Mouse (Mus musculus) ovary, postnatal 10 days (tissue): Measurements from ENCODE around the gene Eps8l3.

Experiments used
- DNase-seq: peaks from one replicate; pipeline ENCODE4 v3.0.0; 2022; ENCODE audit warnings: low spot score

Eps8l3 gene

GRCm38 (mm10) chr3:107877005-107877404 is at the start of gene Eps8l3:
Gene Eps8l3, plus strand, starts transcription at chr3:107877229.
- no peak for DNase-seq

- DNase-seq, result no peak
Observed at GRCm38 (mm10) chr3:107827873-107828405, 49.1 kb upstream of the Eps8l3 start.

GRCm38 (mm10) chr3:107828518-107828917 is 48.5 kb upstream of the Eps8l3 start:
- no peak for DNase-seq

- no peak for DNase-seq
Observed at GRCm38 (mm10) chr3:107828997-107829396, 48.0 kb upstream of the Eps8l3 start.

GRCm38 (mm10) chr3:107829625-107830024 is 47.4 kb upstream of the Eps8l3 start:
- no peak for DNase-seq

GRCm38 (mm10) chr3:107831875-107832554 is 45.0 kb upstream of the Eps8l3 start:
- no peak for DNase-seq

- no peak for DNase-seq
Observed at GRCm38 (mm10) chr3:107832645-107833044, 44.4 kb upstream of the Eps8l3 start.

- DNase-seq, result no peak
Observed at GRCm38 (mm10) chr3:107833370-107833769, 43.7 kb upstream of the Eps8l3 start.

GRCm38 (mm10) chr3:107833872-107834341 is 43.1 kb upstream of the Eps8l3 start:
- DNase-seq, result no peak

- no peak for DNase-seq
Observed at GRCm38 (mm10) chr3:107835301-107835700, 41.7 kb upstream of the Eps8l3 start.

GRCm38 (mm10) chr3:107839855-107840254 is 37.2 kb upstream of the Eps8l3 start:
- no peak for DNase-seq

GRCm38 (mm10) chr3:107840855-107841254 is 36.2 kb upstream of the Eps8l3 start:
- no peak for DNase-seq

GRCm38 (mm10) chr3:107841370-107841769 is 35.7 kb upstream of the Eps8l3 start:
- DNase-seq, result no peak

GRCm38 (mm10) chr3:107843406-107843805 is 33.6 kb upstream of the Eps8l3 start:
- DNase-seq, result no peak

GRCm38 (mm10) chr3:107844001-107844400 is 33.0 kb upstream of the Eps8l3 start:
- DNase-seq, result no peak

- DNase-seq, result no peak
Observed at GRCm38 (mm10) chr3:107844499-107844898, 32.5 kb upstream of the Eps8l3 start.

- DNase-seq, result no peak
Observed at GRCm38 (mm10) chr3:107846175-107846574, 30.9 kb upstream of the Eps8l3 start.

- no peak for DNase-seq
Observed at GRCm38 (mm10) chr3:107846835-107847234, 30.2 kb upstream of the Eps8l3 start.

- no peak for DNase-seq
Observed at GRCm38 (mm10) chr3:107848126-107848525, 28.9 kb upstream of the Eps8l3 start.

- no peak for DNase-seq
Observed at GRCm38 (mm10) chr3:107849000-107849692, 27.9 kb upstream of the Eps8l3 start.

GRCm38 (mm10) chr3:107849693-107850031 is 27.4 kb upstream of the Eps8l3 start:
- no peak for DNase-seq

- DNase-seq, result peak; percentile 47
Observed at GRCm38 (mm10) chr3:107850418-107851031, 26.5 kb upstream of the Eps8l3 start.

- no peak for DNase-seq
Observed at GRCm38 (mm10) chr3:107852786-107853185, 24.2 kb upstream of the Eps8l3 start.
